Mouse (Mus musculus) megakaryocyte, embryonic 14.5 days (primary cell): ENCODE data around the gene Spink4.

Experiments
- FLI1 ChIP-seq: IDR thresholded peaks from 2 replicates; pipeline ENCODE4 v1.6.1; 2012; ENCODE audit warnings: low read length, inconsistent platforms, mixed read lengths
- GATA1 ChIP-seq: IDR thresholded peaks from 3 replicates; pipeline ENCODE4 v1.6.1; 2012; ENCODE audit warnings: mixed read lengths, low read length, inconsistent platforms, borderline replicate concordance

DNA sequence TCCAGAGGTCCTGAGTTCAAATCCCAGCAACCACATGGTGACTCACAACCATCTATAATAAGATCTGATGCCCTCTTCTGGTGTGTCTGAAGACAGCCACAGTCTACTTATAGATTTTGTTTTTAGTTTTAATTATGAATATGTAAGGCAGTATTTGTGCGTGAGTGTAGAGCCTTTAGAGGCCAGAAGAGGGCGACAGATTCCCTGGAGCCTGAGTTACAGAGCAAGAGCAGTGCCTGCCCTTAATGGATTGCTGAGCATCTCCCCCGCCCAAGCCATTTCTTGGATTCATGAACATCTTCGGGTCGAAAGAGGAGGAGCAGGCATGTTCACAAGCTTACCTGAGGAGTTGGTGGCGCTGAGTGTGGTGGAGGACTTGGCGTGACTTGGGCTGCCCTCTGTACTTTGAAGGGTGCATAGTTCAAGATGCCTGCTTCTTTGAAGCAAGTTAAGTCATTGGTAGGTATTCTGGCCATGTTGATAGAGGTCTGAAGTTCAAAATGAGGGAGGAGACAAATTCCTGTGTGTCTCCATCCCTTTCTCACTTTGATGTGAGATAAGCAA lies 3.2 kb upstream of the Spink4 start:
- no peak for TF ChIP-seq GATA1
- no peak for TF ChIP-seq FLI1
